Mouse (Mus musculus) gastrocnemius, adult 8-10 months (tissue): Measurements from ENCODE around the gene Lrrc38. TPM values are rescaled to one million over a fixed set of nuclear protein-coding genes. Genes with fewer than 3 reads are reported as not detected.

Source experiments
- DNase-seq, 2 experiments: peaks; one replicate each; pipeline ENCODE4 v3.0.0; 2022; ENCODE audit warnings: low spot score in 2 of 2
- total RNA-seq, 4 experiments: library from RNA; stranded (reverse); gene quantifications; 2 replicates each; pipeline ENCODE4 v1.2.4; 2022

Lrrc38 gene
- total RNA-seq, 4 experiments from 2014 or later, result 19.6 to 40.5 (median 28.9) TPM

- peak in 1 of 2 experiments; percentile 30 for DNase-seq
These were observed 774 bp downstream of the Lrrc38 start for GRCm38 (mm10) chr4:143350047-143351015.

DNA sequence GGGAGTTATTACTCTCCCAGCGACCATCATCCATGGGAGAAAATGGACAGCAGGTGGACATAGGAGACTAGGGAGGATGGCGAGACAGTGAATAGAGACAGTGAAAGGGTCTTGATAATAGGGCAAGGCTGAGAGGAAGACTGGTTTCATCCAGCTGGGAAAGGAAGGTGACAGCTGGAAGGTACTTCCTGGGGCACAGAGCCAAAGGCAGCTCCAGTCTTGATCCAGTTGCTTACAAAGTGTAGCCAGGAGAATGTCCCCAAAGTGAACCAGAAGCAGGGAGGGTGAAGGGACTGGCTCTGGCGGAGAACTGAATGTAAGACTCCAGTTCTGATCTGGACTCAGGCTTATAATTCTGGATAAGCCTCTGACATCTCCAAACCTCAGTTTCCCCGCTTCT, 2.7 kb downstream of the Lrrc38 start:
- DNase-seq, result peak in 1 of 2 experiments; percentile 40

DNA sequence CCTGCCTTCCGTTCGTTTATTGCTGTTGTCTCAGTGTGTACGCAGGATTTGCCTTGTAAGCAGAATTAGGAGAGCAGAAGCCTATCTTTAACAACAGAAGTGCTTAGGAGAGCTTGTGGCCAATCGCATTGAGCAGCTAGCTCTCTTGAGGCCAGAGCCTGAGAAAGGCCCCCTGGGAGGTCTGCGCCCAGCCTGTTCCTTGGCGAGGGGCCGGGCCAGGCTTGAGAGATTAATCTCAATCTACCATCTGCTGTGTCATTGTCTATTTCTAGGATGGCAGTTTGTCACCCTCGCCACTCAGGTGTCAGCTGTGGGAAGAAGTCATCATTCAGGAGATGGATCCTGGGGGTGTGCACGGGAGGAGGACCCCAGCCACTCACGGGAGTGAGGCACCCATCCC, 12.0 kb downstream of the Lrrc38 start:
- DNase-seq, result peak; percentile 47 to 62

DNA sequence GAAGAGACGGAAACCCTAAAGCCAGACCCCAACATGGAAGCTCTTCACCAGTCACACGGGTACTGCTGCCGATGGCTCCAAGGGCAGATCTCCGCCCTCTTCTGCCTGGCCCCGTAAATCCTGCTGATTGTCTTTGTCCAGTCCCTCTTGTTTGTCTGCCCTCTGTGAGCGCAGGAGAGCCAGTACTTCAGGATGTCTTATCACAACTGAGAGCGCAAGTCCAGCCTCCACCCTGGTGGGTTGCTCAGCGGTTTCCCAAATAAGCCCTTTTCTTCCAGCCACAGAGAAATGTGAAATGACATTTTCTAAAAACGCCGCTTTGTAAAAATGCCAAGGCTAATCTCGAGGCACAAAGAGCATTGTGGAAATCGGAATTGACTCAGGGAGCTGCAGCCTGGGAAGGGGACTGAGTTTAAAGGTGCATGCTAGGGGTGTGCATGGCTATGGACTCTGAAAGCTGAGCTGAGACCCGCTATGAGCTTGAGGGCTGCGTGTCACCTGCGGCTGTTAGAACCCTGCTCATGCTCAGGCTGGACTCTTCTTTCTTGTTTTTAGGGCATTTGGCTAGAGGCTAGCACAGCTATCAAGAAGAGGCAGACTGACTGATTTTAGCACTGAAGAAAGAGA, 17.0 kb downstream of the Lrrc38 start:
- no peak for DNase-seq

- DNase-seq, result no peak
These were observed 29.9 kb downstream of the Lrrc38 start for GRCm38 (mm10) chr4:143379480-143379879.

- DNase-seq, result no peak
These were observed 30.6 kb downstream of the Lrrc38 start for GRCm38 (mm10) chr4:143379931-143380715.

DNA sequence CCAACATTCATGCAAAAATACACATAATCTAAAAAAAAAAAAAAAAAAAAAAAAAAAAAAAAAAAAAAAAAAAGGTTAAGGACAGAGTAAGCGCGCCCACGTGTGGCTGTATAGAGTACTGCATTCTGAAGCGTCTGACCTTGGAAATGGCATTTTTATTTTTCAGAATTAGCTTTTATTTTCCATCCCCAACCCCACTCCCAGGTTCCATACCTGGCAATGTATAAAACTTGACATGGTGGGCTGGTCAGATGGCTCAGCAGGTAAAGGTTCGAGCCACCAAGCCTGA, 31.1 kb downstream of the Lrrc38 start:
- no peak for DNase-seq

GRCm38 (mm10) chr4:143382163-143382562, 32.6 kb downstream of the Lrrc38 start:
- DNase-seq, result no peak

GRCm38 (mm10) chr4:143383646-143384045, 34.1 kb downstream of the Lrrc38 start:
- DNase-seq, result no peak

- DNase-seq, result no peak
These were observed 39.6 kb downstream of the Lrrc38 start for GRCm38 (mm10) chr4:143388955-143389702.

DNA sequence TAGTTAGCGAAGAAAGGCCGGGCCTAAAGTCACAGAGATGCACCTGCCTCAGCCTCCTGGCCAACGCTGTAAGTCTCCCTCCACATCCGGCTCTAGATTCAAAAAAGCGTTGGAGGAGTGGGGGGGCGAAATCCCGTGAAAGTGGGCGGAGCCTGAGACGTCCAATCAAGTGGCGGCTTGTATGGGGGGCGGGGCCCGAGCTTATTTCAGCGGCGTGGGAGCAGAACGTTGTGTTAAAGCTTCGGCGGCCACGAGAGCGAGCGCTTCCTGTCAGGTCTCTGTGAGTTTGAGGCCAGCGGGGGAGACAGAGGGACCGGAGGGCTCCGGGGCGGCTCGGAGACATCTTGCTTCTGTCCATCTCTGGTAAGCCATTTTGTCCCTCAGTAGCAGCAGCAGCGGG, 44.6 kb downstream of the Lrrc38 start, which contains the start of gene Pramel1:
TSS of gene Pramel1 (plus strand) at position 248 of the 400 bp plus-strand sequence.
- DNase-seq, result no peak

DNA sequence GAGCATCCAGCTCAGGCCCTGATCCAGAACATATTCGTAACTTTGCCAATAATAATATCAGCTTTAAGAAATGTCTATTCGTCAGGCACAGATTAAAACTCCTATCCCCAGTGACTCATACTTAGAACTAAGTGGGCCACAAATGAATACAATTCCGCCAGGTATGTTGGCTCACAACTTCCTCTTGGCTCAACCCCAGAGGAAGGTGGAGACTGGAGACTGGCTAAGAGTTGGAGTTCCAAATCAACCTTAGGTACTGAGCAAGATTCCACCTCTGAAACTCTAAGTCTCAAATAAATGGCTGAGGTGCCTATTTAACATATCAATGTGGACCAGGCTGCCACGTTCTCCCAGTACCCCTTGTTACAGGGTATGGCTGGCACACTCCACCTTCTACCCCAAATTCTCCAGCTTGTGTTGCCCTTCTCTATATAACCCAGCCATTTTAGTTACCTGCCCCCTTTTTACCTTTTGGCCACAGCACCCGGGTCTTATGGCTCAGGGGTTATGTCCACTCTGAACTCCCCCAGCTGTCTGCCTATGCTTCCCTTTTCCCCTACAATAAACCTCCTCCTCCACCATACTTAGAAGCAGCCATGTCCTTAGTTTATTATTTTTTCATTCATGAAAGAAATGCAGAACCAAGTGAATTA, 62.1 kb downstream of the Lrrc38 start:
- DNase-seq, result no peak

GRCm38 (mm10) chr4:143412219-143413092, 62.9 kb downstream of the Lrrc38 start, which contains the start of gene Pramef8:
TSS of gene Pramef8 (plus strand) at chr4:143412426.
- DNase-seq, result peak; percentile 85 to 89

DNA sequence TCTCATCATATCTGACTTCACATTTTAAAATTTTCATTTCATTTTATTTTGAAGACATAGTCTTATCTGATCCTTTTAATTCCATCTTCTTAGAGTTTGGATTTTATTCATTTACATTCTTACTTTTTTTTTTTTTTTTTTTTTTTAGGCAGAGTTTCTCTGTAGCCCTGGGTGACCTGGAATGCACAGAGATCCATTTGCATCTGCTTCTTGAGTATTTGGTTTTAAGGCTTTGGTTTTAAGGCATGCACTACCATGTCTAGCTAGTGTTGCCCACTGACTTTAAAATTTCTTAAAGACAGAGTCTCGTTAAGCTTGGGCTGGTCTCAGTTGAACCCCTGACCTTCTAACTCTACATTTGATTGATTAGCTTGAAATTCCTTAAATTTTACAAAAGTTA, 64.1 kb downstream of the Lrrc38 start:
- no peak for DNase-seq

DNA sequence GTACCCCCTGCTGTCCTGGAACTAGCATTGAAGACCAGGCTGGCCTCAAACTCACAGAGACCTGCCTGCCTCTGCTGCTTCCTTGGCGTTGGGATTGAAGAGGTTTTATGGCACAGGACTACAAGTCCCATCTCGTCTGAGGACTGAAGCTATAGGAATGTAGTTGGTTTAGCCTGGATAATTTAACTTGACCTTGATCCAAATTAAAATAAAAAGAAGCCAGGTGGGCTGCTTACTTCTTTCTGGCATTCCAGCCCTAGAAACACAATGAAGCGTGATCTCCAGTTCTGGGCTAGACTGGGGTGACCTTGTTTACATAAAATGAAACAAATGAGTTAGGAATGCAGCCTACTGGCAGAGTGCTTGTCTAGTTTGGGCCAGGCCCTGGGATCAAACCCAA, 64.6 kb downstream of the Lrrc38 start:
- no peak for DNase-seq
